Mouse (Mus musculus) ES-CJ7 (cell line): Measurements from ENCODE around the gene Fam221b.

Source experiments
- DNase-seq: peaks from one replicate; pipeline ENCODE4 v3.0.0; 2011; ENCODE audit warnings: low read depth, low spot score

The Fam221b gene

GRCm38 (mm10) chr4:43657146-43657545, 11.8 kb downstream of the Fam221b start:
- DNase-seq, result peak; percentile 66

- DNase-seq, result peak; percentile 99
Measured at GRCm38 (mm10) chr4:43656339-43657109, 12.4 kb downstream of the Fam221b start, which contains the start of gene Hint2. TSS of gene Hint2 (minus strand) at chr4:43656466.

GRCm38 (mm10) chr4:43655656-43656338, 13.1 kb downstream of the Fam221b start:
- no peak for DNase-seq

GRCm38 (mm10) chr4:43653161-43654015, 15.6 kb downstream of the Fam221b start, which contains the start of gene Spag8:
TSS of gene Spag8 (minus strand) at chr4:43653594.
- peak; percentile 77 for DNase-seq

- no peak for DNase-seq
Measured at GRCm38 (mm10) chr4:43652726-43653125, 16.2 kb downstream of the Fam221b start.

- DNase-seq, result peak; percentile 50
Measured at GRCm38 (mm10) chr4:43649783-43650182, 19.2 kb downstream of the Fam221b start.

- DNase-seq, result no peak
Measured at GRCm38 (mm10) chr4:43640491-43640890, 28.5 kb downstream of the Fam221b start.

GRCm38 (mm10) chr4:43640076-43640475, 28.9 kb downstream of the Fam221b start:
- no peak for DNase-seq

- DNase-seq, result no peak
Measured at GRCm38 (mm10) chr4:43636751-43637150, 32.2 kb downstream of the Fam221b start.

GRCm38 (mm10) chr4:43634621-43635374, 34.1 kb downstream of the Fam221b start:
- DNase-seq, result no peak

- DNase-seq, result no peak
Measured at GRCm38 (mm10) chr4:43633736-43634135, 35.2 kb downstream of the Fam221b start.

- no peak for DNase-seq
Measured at GRCm38 (mm10) chr4:43633296-43633695, 35.6 kb downstream of the Fam221b start.

GRCm38 (mm10) chr4:43631956-43632920, 36.7 kb downstream of the Fam221b start:
- DNase-seq, result no peak

- no peak for DNase-seq
Measured at GRCm38 (mm10) chr4:43631046-43631955, 37.6 kb downstream of the Fam221b start, which contains the start of gene Npr2. TSS of gene Npr2 (plus strand) at chr4:43631935.

GRCm38 (mm10) chr4:43630671-43631045, 38.3 kb downstream of the Fam221b start:
- DNase-seq, result no peak

GRCm38 (mm10) chr4:43630030-43630581, 38.8 kb downstream of the Fam221b start:
- DNase-seq, result peak; percentile 84

- DNase-seq, result peak; percentile 55
Measured at GRCm38 (mm10) chr4:43629106-43629817, 39.7 kb downstream of the Fam221b start.
